Mouse (Mus musculus) cerebellum, postnatal 10 days (tissue): ENCODE results near the gene Fth1.
A peak's percentile ranks its signal among the peaks of the same experiment; 100 is the strongest.
"Not testable (repeated sequence)": the region's sequence is repeated elsewhere in the genome, so short reads cannot be mapped to it uniquely, and the experiment has no call there.

Source experiments
- DNase-seq, 2 experiments: peaks; one replicate each; pipeline ENCODE4 v3.0.0; 2021; ENCODE audit warnings: mixed read lengths in 2 of 2

Gene Fth1

GRCm38 (mm10) chr19:9964205-9964916, 16.0 kb upstream of the Fth1 start:
- no peak for DNase-seq

DNA sequence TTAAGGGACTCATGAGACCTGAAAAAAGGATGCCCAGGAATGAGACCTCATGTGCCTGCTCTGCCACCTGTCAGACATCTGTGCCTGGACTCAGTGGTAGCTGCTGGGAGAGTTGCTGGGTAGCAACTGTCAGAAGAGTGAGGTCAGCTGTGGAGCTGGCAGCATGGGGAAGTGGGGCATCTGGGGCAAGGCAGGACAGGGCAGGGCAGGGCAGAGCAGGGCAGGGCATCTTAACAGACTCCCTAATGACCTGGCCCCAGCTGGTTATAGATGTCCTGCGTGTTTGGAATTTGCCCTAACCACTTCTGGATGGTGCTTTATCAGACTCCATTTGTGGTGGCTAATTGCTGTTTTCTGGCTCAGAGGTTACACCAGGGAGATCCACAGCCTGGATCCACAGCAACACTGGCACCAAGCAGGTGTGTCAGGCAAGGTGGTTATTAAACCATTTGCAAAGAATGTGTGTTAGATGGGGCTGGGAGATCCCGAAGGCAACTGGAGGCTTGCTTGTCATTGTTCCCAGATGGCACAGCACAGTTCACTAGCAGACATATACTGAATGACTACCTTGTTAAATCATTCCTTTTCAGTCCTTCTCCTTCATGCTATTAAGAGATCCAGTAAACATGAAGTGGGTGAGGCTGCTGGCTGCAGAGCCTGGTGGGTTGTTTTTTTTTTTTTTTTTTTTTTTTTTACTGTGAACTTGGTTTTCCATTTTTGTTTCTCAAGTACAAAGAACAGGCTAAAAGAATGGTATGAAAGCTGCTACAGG, 14.1 kb upstream of the Fth1 start:
- no peak for DNase-seq

- no peak for DNase-seq
These were observed 12.2 kb upstream of the Fth1 start for GRCm38 (mm10) chr19:9968081-9968787.

GRCm38 (mm10) chr19:9974853-9975252, 5.5 kb upstream of the Fth1 start:
- not testable (repeated sequence) for DNase-seq

DNA sequence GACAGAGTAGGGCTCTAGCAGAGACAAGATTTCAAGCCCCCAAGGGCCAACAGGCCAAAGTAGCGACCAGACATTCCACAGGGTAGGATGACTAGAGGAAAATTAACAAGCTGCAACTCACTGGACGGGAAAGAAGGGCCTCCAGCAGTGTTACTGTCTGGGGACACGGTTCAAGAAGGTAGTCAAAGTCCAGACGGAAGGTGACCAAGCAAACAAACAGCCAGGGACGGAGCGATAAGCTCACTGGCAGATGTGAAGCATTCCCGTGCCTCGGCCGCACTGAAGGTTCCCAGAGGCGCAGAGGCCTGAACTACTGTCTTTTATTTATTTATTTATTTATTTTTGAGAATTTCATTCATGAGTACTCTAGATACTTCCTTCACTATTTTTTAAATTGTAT, 3.3 kb upstream of the Fth1 start:
- no peak for DNase-seq

GRCm38 (mm10) chr19:9978431-9978951, 1.9 kb upstream of the Fth1 start:
- DNase-seq: peak; percentile 73 to 80

GRCm38 (mm10) chr19:9979156-9979555, 1.2 kb upstream of the Fth1 start:
- DNase-seq: no peak

DNA sequence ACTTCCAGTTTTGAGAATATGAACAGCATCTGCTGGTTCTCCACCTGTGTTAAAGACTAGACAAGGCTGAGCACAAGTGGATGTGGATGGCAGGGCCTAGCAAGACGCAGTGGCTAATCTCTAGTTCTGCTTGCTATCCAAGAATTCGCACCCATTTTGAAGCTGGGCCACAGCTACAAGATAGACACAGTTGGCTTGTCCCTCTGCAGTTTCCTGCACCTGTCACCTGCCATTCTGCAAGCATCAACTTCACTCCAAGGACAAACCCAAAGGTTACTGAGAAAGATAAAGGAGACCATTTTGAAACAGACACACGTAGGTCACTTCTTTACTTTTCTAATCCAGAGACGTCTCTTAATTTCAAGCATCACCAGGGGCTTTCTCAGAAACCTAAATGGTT, 1.2 kb downstream of the Fth1 start:
- no peak for DNase-seq

DNA sequence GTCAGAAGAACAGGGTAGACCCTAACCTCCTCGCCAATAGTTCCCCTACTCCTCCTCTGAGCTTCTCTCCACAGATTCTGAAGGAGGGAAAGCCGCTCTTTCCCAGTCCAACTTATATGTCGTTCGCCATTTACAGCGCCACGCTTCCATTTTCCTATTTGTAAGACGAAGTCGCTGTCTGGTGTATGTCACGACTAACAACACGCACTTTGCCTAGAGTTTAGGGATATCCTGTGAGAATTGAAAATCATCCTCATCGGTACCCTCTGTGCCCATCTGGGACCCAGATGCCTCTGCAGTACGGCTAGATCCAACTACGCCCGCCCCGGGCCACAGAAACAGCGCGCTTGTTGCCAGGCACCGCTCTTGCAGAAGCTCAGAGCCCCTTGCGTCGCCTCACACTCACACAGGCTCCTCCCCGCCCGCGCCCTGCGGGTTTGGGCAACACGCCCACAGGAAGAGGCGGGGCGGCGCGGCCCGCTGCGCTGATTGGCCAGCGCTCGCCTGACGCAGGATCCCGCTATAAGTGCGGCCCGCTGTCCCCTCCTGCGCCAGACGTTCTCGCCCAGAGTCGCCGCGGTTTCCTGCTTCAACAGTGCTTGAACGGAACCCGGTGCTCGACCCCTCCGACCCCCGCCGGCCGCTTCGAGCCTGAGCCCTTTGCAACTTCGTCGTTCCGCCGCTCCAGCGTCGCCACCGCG, 1.9 kb downstream of the Fth1 start:
- peak; percentile 98 for DNase-seq

- peak; percentile 79 to 81 for DNase-seq
These were observed 2.6 kb downstream of the Fth1 start for GRCm38 (mm10) chr19:9982852-9983542.

- DNase-seq: no peak
These were observed 4.0 kb downstream of the Fth1 start for GRCm38 (mm10) chr19:9984111-9985055.

- DNase-seq: no peak
These were observed 4.9 kb downstream of the Fth1 start for GRCm38 (mm10) chr19:9985190-9985899.

DNA sequence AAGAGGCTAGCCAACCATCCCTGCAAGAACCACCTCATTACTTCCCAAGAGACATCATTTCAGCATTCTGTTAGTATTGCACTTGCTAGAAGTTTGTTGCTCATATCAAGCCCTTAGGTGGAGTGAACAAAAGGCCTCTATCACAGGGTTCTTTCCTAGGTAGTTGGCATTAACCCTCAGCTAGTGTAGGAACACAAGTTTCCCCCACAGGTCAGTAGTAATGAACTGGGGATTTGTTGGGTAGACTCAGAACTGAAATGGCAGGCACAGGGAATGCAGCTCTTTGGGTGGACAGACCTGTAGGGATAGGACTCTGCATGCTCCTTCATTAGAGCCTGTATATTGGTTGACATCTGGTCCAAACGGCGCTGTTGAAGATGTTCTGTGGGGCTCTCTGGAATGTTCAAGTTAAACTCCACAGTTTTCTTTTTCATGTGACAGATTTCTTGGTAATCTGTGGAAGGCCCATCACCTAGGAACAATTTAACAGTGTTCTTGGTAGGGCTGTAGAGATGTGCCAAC, 5.6 kb downstream of the Fth1 start:
- DNase-seq: no peak

GRCm38 (mm10) chr19:9987192-9987591, 6.8 kb downstream of the Fth1 start:
- DNase-seq: no peak

GRCm38 (mm10) chr19:9987593-9987992, 7.2 kb downstream of the Fth1 start:
- DNase-seq: no peak

DNA sequence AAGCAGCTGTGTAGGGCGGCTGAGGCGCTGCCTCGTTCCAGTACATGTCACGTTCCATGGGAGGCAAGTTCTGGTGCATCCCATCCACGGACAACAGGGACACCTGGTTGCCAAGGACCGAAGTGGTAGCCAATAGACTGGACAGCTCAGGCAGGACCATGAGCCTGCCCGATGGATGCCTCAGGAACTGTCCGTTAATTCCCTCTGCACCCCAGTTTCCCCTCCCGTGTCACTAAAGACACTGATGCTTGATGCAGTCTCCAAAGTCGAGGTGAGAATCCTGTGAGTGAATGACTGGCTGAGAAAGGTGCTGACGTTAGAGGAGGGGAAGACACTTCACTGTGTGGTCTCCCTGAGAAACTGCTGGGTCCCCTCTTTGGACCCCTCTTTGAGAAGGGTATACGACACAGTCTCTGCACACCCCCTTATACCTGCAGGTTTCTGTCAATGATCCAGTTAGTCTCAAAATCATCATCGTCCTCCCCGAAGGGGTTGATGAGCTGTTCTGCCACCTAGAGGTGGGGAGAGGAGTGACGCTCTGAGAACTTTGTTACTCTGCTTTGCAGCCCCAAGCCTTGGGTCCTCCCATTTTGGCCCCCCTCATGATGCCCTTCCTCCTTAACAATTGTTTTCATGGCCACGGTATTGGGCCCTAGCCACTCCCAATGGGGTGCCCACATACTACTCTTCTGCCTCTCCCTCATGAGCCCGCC, 8.9 kb downstream of the Fth1 start:
- DNase-seq: peak in 1 of 2 experiments; percentile 36

GRCm38 (mm10) chr19:9989884-9990256, 9.5 kb downstream of the Fth1 start:
- no peak for DNase-seq

- DNase-seq: peak; percentile 86 to 88
These were observed 10.9 kb downstream of the Fth1 start for GRCm38 (mm10) chr19:9991304-9991703.
